Mouse (Mus musculus): ENCODE results near the gene Gm7030. TPM values are rescaled to one million over a fixed set of nuclear protein-coding genes. Genes with fewer than 3 reads are reported as not detected.
A peak's percentile ranks its signal among the peaks of the same experiment; 100 is the strongest.
"Not testable (repeated sequence)": the region's sequence is repeated elsewhere in the genome, so short reads cannot be mapped to it uniquely, and the experiment has no call there.

Gene Gm7030
- total RNA-seq, 2 experiments from 2014 or later = not detected

DNA sequence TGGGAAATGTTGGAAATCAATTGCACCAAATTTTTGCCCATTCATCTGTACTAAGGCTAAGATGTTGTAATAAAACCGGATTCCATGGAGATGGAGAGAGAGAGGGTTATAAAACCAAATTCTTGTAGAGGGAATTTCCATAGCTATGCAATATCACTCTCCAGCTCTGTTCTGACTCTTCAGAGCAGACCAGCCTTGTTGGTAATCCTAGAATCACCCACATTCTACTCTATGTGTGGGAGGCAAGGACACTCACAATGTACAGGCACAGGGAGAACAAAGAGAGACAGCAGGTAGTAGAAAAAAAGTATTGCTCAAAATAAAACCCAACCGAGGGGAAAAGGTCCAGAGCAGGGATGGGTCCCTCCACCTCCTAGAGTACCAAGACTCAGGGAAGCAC is 37.3 kb downstream of the Gm7030 start:
- DNase-seq (ENCODE audit: low spot score in 2 of 2) = not testable (repeated sequence)

DNA sequence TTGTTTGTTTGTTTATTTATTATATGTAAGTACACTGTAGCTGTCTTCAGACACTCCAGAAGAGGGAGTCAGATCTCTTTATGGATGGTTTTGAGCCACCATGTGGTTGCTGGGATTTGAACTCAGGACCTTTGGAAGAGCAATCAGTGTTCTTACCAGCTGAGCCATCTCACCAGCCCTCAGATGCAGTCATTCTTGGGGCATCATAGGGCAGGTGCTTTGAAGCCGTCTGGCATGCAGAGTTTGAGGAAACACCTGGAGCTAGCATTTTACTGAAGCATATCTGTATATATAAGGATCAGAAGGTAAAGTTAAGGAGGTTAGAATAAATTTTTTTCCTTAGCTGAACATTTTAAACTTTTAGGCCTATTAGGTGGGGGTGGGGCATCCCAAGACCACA is 43.2 kb downstream of the Gm7030 start:
- intact Hi-C loops (cut with DNase I); DNase-seq (ENCODE audit: low spot score in 2 of 2): not testable (repeated sequence)

More for the DNA sequence above, 37.3 kb downstream of the Gm7030 start:
- intact Hi-C loops (cut with DNase I) = not testable (repeated sequence)

DNA sequence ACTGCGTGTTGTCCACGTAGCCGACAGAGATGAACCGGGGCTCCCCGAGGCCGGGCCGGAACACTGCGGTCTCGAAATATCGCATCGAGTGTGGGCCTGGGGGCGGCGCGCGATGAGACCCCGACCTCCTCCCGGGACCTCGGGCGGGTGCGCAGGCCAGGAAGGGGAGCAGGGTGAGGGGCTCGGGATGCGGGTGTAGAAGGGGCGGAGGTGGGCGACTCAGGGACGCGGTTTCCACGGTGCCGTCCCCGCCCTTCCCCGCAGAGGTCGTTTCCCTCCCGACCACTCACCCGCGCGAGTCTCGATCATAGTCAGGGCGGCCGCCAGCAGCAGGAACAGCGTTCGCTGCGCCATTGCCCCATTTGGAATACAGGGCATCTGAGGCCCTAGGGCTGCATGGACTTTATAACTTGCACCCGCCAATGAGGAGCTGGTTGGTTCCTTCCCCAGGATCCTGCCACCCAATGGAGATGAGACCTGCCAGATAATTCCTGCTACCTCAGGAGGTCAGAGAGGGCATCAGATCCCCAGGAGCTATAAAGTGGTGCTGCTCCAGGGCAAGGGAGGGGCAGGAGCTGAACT is 45.3 kb downstream of the Gm7030 start:
- intact Hi-C loops (cut with DNase I) = no loop called here
- no peak for DNase-seq (ENCODE audit: low spot score in 2 of 2)

DNA sequence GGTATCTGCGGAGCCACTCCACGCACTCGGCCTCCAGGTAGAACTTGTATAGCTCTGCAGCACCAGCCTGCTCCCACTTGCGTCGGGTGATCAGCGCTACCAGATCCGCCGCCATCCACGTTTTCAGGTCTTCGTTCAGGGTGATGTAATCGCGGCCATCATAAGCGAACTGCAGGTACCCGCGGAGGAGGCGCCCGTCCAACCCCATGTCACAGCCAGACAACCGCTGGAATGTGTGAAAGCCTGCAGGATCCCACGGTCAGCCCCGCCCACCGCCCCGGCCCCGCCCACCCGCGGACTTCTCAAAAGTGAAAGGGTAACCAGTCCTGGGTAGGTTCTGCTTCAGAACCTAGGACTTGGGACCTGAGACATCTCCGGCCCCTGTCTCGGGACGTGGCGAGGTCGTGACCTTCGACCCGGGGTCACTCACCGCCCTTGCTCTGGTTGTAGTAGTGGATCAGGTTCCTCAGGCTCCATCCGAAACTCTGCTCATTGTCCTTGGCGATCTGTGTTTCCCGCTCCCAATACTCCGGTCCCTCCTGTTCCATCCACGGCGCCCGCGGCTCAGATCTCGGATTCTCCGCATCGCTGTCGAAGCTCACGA is 45.9 kb downstream of the Gm7030 start:
- intact Hi-C loops (cut with DNase I) = no loop called here
- no peak for DNase-seq (ENCODE audit: low spot score in 2 of 2)

DNA sequence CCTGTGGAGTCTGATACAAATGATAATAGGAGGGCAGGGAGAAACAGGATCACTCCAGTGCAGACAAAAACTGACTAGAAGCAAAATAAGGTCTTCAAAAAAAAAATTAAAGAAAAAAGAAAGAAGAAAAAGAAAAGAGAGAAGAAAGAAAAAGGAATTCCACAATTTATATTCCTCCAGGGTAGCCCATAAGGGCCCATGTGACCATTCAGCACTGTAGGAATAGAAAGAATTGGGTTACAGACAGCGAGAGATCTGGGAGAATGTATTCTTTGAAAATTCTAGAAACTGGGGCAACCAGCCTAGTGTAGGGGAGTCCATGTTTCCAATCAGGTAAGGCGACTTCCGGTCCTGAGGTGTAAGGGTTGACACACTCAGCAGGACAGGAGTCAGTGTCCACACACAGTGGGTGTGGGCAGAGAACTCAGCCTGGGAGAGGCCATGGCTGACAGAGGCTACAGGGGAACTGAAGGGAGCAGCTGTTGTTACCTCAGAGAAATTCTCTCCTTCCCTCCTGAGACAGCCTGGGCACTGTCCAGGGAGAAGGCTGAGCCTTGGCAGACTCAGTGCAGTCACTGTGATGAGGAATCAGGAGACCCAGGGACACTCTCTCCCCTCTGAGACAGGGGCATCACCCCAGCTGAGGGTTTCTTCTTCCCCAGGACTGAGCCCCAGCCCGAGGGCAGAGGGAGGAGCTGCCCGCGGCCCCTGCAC is 46.5 kb downstream of the Gm7030 start:
- intact Hi-C loops (cut with DNase I); DNase-seq (ENCODE audit: low spot score in 2 of 2): not testable (repeated sequence)

DNA sequence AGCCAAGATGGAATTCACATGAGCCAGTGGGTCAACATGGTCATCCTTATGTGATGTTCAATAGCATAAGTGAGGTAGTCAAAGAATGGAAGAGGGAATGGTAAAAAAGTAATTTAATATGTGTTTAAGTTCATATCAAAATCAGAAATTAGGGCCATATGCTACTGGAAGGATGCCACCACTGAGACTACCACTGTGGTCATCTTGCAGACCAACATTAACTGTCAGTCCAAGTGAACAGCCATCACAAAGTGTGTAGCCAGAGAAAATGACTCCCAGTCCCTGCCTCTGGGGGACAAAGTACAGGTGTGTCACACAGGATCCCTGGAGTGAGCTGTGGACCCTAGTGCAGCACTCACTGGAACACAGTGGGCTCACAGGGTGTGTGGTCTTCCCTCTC is 47.3 kb downstream of the Gm7030 start:
- intact Hi-C loops (cut with DNase I); DNase-seq (ENCODE audit: low spot score in 2 of 2): not testable (repeated sequence)

DNA sequence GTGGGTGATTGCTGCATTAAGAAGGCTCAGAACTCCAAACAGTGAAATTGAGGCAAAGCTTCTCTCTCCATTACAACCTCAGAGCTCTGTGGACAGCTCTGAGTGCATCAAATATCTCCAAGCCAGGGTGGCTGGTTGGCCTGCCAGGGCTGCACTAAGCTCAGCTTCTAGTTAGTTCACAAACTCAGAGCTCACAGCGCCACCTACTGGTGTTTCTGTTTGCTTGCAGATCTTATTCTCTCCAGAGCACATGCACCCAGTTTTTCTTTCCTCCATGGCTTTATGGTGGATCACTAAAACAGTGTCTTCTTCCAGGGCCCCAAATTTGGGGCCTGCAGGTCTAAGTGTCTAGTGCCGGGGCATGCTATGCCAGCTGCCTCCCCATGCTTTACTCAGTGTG is 68.4 kb downstream of the Gm7030 start:
- peak; percentile 93 for DNase-seq (ENCODE audit: low spot score in 2 of 2)
- intact Hi-C loops (cut with DNase I) = loop anchor here (10.0 kb wide), 2 partner anchors 74 to 134 kb away; partner anchors contain the start of gene H2-T3

Other genes starting within 250 kb of the Gm7030 start
- 10 to 100 TPM; 30.1 to 32.1 TPM for gene Dhx16, start 249.6 kb downstream of the Gm7030 start, total RNA-seq (2021)
- gene 2310061I04Rik, start 232.0 kb downstream of the Gm7030 start, total RNA-seq (2021) = 10 to 100 TPM; 65.2 to 66.9 TPM
- 10 to 100 TPM; 64.6 to 69.9 TPM for gene Atat1, start 219.3 kb downstream of the Gm7030 start, total RNA-seq (2021)
- gene Mrps18b, start 213.0 kb downstream of the Gm7030 start, total RNA-seq (2021) = 10 to 100 TPM; 40.0 to 41.7 TPM
- 10 to 100 TPM; 62.1 to 68.3 TPM for gene Ppp1r10, start 213.0 kb downstream of the Gm7030 start, total RNA-seq (2021)
- 10 to 100 TPM; 77.1 to 77.8 TPM for gene Abcf1, start 159.7 kb downstream of the Gm7030 start, total RNA-seq (2021)
- 100 to 1,000 TPM; 146 to 148 TPM for gene Gnl1, start 149.6 kb downstream of the Gm7030 start, total RNA-seq (2021)
- 10 to 100 TPM; 57.4 to 57.6 TPM for gene Prr3, start 149.2 kb downstream of the Gm7030 start, total RNA-seq (2021)
- gene H2-T24, start 108.9 kb downstream of the Gm7030 start, total RNA-seq (2021) = 1 to 10 TPM; 1.0 to 1.1 TPM
- 1 to 10 TPM; 3.8 to 4.6 TPM for gene H2-T23, start 96.6 kb downstream of the Gm7030 start, total RNA-seq (2021)
- 1 to 10 TPM; 4.3 to 6.7 TPM for gene H2-T22, start 86.7 kb downstream of the Gm7030 start, total RNA-seq (2021)
- gene Gm6034, start 86.5 kb downstream of the Gm7030 start, total RNA-seq (2021) = not detected
- under 1 TPM; 0.55 to 0.57 TPM for gene Gm11127, start 71.1 kb downstream of the Gm7030 start, total RNA-seq (2021)
- gene Gm19684, start 7.7 kb downstream of the Gm7030 start, total RNA-seq (2021) = not detected
- gene Gm8909, start 39.1 kb upstream of the Gm7030 start, total RNA-seq (2021) = not detected
- not detected for gene H2-T3, start 60.9 kb upstream of the Gm7030 start, total RNA-seq (2021)
- 10 to 100 TPM; 43.5 to 51.3 TPM for gene Rpp21, start 128.6 kb upstream of the Gm7030 start, total RNA-seq (2021)
- 10 to 100 TPM; 20.0 to 20.2 TPM for gene Trim39, start 142.8 kb upstream of the Gm7030 start, total RNA-seq (2021)
- gene H2-M10.2, start 157.1 kb upstream of the Gm7030 start, total RNA-seq (2021) = not detected
- gene H2-M10.1, start 196.7 kb upstream of the Gm7030 start, total RNA-seq (2021) = not detected
- not detected for gene H2-M10.3, start 239.0 kb upstream of the Gm7030 start, total RNA-seq (2021)